12 mouse cellular contexts compared by ENCODE assay signal in the genomic region with DNA sequence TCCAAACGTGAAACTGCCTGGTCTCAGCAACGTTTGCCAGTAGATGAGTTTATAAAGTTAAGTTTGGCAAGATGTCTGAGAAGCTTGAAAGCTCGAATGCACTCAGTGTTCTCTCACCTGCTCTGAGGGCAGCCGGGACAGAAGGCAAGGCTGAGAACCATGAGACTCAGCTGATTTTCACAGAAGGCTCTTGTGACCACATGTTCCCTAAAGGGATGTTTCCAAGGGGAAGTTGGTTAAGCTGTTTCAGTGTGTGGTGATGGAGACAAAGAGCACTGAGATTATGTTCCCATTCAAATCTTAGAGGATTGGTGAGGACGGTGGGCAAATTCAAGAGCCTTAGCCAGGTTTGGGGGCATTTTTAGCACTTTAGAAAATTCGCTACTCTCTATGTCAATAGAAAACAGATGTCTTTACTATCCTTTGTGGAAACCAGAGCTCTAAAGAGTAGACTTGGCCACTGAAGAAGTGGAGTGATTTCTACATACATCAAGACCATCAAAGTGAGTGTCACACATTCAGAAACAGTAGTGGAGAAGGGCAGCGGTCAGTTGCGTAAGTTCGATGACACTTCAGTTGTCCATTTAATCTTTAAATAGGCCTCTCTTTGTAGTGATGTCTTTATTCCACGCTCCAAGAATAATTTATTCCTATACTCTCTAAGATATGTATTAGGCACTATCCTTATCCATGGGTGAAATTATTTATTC.
"Had no signal": no experiment of that assay in that cellular context is flagged by ENCODE, and none has a peak within 500 bp of the region (broad histone marks: within the 10 kb centered on the region; RNA-seq: fewer than 3 reads in every experiment).

No protein-coding gene starts in this region.

- H3K9me3 ChIP-seq: limb, embryonic 13.5 days; liver, embryonic 15.5 days; midbrain, embryonic 10.5 days; midbrain, embryonic 15.5 days had no signal

- H3K9ac ChIP-seq: limb, embryonic 13.5 days; liver, embryonic 15.5 days; lung, embryonic 14.5 days; midbrain, embryonic 15.5 days had no signal

- H3K4me2 ChIP-seq: limb, embryonic 13.5 days; liver, embryonic 11.5 days; liver, embryonic 15.5 days; lung, embryonic 14.5 days; midbrain, embryonic 15.5 days had no signal

- H3K27me3 ChIP-seq: limb, embryonic 13.5 days; liver, embryonic 15.5 days; midbrain, embryonic 15.5 days had no signal

- H3K4me3 ChIP-seq: limb, embryonic 13.5 days; liver, embryonic 15.5 days; midbrain, embryonic 10.5 days; midbrain, embryonic 15.5 days had no signal

- ATAC-seq: midbrain, embryonic 15.5 days had no signal

- H3K27ac ChIP-seq: limb, embryonic 13.5 days; liver, embryonic 15.5 days; midbrain, embryonic 10.5 days; midbrain, embryonic 15.5 days had no signal

- DNase-seq: kidney, adult 11 months; kidney, postnatal 14 days; left cerebral cortex, postnatal 4 days; lung, embryonic 14.5 days; lung, postnatal 10 days; right cerebral cortex, postnatal 14 days; thymus, postnatal 36 days had no signal

- H3K36me3 ChIP-seq: limb, embryonic 13.5 days; liver, embryonic 15.5 days; midbrain, embryonic 10.5 days; midbrain, embryonic 15.5 days had no signal

- H3K4me1 ChIP-seq: liver, embryonic 15.5 days; midbrain, embryonic 15.5 days had no signal
